Mouse (Mus musculus) neural tube, embryonic 14.5 days (tissue): ENCODE data around the gene Cog7. TPM values are rescaled to one million over a fixed set of nuclear protein-coding genes. Genes with fewer than 3 reads are reported as not detected.

Experiments used
- ATAC-seq: fragments of 200-750 bp; cut with Nextera tagmentation; 2 replicates; pipeline ENCODE4 v1.8.0; 2017; ENCODE audit warnings: low read depth, mild to moderate bottlenecking, moderate TSS enrichment, moderate library complexity
- H3K27ac ChIP-seq: fragments of 300-500 bp; sonication (generic); 2 replicates; pipeline ENCODE4 v1.5.1; 2014; ENCODE audit warnings: low read depth, mild to moderate bottlenecking, control low read depth, low read length, moderate library complexity, mixed read lengths
- H3K27me3 ChIP-seq: fragments of 300-500 bp; sonication (generic); 2 replicates; pipeline ENCODE4 v1.6.1; 2014; ENCODE audit warnings: low read length; ENCODE audit not compliant: control insufficient read depth, insufficient read depth
- H3K36me3 ChIP-seq: fragments of 300-500 bp; sonication (generic); 2 replicates; pipeline ENCODE4 v1.6.1; 2014; ENCODE audit warnings: low read length, mixed read lengths; ENCODE audit not compliant: control insufficient read depth, insufficient read depth
- H3K4me1 ChIP-seq: fragments of 300-500 bp; sonication (generic); 2 replicates; pipeline ENCODE4 v1.6.1; 2014; ENCODE audit warnings: low read length; ENCODE audit not compliant: control insufficient read depth, insufficient read depth
- H3K4me2 ChIP-seq: fragments of 300-500 bp; sonication (generic); 2 replicates; pipeline ENCODE4 v1.6.1; 2014; ENCODE audit warnings: mild to moderate bottlenecking, low read depth, low read length, control low read depth
- H3K4me3 ChIP-seq: fragments of 300-500 bp; sonication (generic); 2 replicates; pipeline ENCODE4 v1.5.1; 2014; ENCODE audit warnings: low read depth, low read length, control low read depth, mixed read lengths
- H3K9ac ChIP-seq: fragments of 300-500 bp; sonication (generic); replicated peaks from 2 replicates; pipeline ENCODE4 v1.6.1; 2014; ENCODE audit warnings: low read depth, mild to moderate bottlenecking, control low read depth, low read length, mixed read lengths
- H3K9me3 ChIP-seq: fragments of 300-500 bp; sonication (generic); 2 replicates; pipeline ENCODE4 v1.6.1; 2016; ENCODE audit warnings: low read length; ENCODE audit not compliant: control insufficient read depth
- WGBS: fragments of 180-500 bp; shearing (Covaris S2); extraction: QIAGEN DNeasy Blood & Tissue Kit; methylation state at CpG from one replicate; pipeline ENCODE4 v1.1.7; 2014; 5-methylcytosine and 5-hydroxymethylcytosine counted together
- polyA plus RNA-seq: library from polyadenylated mRNA; unstranded; fragments of >200 nt; fragmentation: Nextera tagmentation; extraction: Ambion mirVana; gene quantifications from 2 replicates; pipeline ENCODE4 v1.2.1, GENCODE M21; 2014

The Cog7 gene
- polyA plus RNA-seq, 1 experiment from 2014 or later, result 30.1 TPM

GRCm38 (mm10) chr7:121941640-121942039 lies 39.9 kb downstream of the Cog7 start:
- no peak overlapping the region for H3K4me3 ChIP-seq
- no peak overlapping the region for H3K9ac ChIP-seq
- no peak overlapping the region for H3K27ac ChIP-seq
- 93% methylated on average over 3 of the region's 3 CpGs for WGBS
- no peaks in the 10 kb centered on the region for H3K27me3 ChIP-seq
- no peak overlapping the region for H3K4me2 ChIP-seq
- H3K4me1 ChIP-seq, result no peaks in the 10 kb centered on the region
- ATAC-seq, result no peak
- no peaks in the 10 kb centered on the region for H3K36me3 ChIP-seq
- no peaks in the 10 kb centered on the region for H3K9me3 ChIP-seq

- no peak overlapping the region for H3K4me3 ChIP-seq
- H3K36me3 ChIP-seq, result no peaks in the 10 kb centered on the region
- no peak overlapping the region for H3K4me2 ChIP-seq
- no peaks in the 10 kb centered on the region for H3K27me3 ChIP-seq
- WGBS, result 96% methylated on average over 3 of the region's 3 CpGs
- no peak overlapping the region for H3K9ac ChIP-seq
- H3K27ac ChIP-seq, result no peak overlapping the region
- H3K9me3 ChIP-seq, result no peaks in the 10 kb centered on the region
- no peaks in the 10 kb centered on the region for H3K4me1 ChIP-seq
- ATAC-seq, result no peak
Measured at GRCm38 (mm10) chr7:121941016-121941415, 40.5 kb downstream of the Cog7 start.

DNA sequence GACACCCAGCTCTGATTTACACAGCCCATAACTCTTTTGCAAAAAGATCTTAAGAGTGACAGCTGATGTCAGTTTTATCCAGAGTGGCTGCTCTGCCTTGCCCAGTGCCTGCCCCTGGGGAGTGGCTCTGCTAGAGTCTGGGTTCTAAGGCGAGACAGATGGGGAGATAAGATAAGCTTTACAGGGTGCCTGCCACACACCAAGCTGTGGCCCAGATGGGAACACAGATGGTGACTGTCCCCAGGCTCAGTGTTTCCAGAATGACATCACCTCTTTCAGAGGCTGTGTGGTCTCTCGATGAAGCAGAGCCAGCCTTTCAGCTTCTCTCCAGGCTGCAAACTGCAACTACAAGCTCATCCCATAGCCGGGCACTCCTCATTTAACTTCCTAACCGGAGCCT lies 41.8 kb downstream of the Cog7 start:
- H3K36me3 ChIP-seq, result no peaks in the 10 kb centered on the region

DNA sequence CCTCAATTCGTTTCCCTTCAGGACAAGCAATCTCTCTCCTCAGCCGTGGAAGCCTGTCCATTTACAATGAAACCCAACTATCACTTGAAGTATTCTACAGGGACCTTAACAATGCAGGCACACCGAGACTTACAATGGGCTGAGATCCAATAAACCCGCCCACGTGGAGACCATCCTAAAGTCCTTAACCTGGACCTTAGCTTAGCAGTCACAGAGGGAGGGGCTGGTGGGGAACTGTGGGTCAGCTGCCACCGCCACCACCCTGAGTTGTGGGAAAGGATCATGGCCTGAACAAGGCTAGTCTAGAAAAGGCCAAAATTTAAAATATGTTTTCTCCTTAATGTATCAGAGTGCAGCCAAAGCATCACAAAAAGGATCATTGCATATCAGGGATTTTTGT lies 42.3 kb downstream of the Cog7 start:
- no peak for ATAC-seq
- 24% methylated on average over 6 of the region's 6 CpGs for WGBS
- H3K9me3 ChIP-seq, result no peaks in the 10 kb centered on the region

More for the DNA sequence above, 41.8 kb downstream of the Cog7 start:
- Histone ChIP-seq H3K27me3 (no peaks in the 10 kb centered on the region), H3K27ac (no peak overlapping the region), H3K9ac (no peak overlapping the region), H3K4me2 (no peak overlapping the region), H3K4me1 (no peaks in the 10 kb centered on the region), H3K4me3 (no peak overlapping the region), H3K9me3 (no peaks in the 10 kb centered on the region)
- WGBS, result 28% methylated on average over 4 of the region's 4 CpGs
- peak; percentile 87 for ATAC-seq

GRCm38 (mm10) chr7:121938124-121938891 lies 43.2 kb downstream of the Cog7 start:
- Histone ChIP-seq H3K9ac (no peak overlapping the region), H3K4me3 (no peak overlapping the region), H3K27ac (no peak overlapping the region), H3K27me3 (no peaks in the 10 kb centered on the region), H3K36me3 (no peaks in the 10 kb centered on the region), H3K4me2 (no peak overlapping the region), H3K9me3 (no peaks in the 10 kb centered on the region), H3K4me1 (no peaks in the 10 kb centered on the region)
- ATAC-seq, result no peak
- 75% methylated on average over 8 of the region's 8 CpGs for WGBS

More for the DNA sequence above, 42.3 kb downstream of the Cog7 start:
- H3K4me1 ChIP-seq, result no peaks in the 10 kb centered on the region
- H3K27me3 ChIP-seq, result no peaks in the 10 kb centered on the region
- no peak overlapping the region for H3K9ac ChIP-seq
- no peak overlapping the region for H3K4me3 ChIP-seq
- no peak overlapping the region; the same call in 1 of the 2 replicates for H3K27ac ChIP-seq
- no peak overlapping the region for H3K4me2 ChIP-seq
- H3K36me3 ChIP-seq, result no peaks in the 10 kb centered on the region

DNA sequence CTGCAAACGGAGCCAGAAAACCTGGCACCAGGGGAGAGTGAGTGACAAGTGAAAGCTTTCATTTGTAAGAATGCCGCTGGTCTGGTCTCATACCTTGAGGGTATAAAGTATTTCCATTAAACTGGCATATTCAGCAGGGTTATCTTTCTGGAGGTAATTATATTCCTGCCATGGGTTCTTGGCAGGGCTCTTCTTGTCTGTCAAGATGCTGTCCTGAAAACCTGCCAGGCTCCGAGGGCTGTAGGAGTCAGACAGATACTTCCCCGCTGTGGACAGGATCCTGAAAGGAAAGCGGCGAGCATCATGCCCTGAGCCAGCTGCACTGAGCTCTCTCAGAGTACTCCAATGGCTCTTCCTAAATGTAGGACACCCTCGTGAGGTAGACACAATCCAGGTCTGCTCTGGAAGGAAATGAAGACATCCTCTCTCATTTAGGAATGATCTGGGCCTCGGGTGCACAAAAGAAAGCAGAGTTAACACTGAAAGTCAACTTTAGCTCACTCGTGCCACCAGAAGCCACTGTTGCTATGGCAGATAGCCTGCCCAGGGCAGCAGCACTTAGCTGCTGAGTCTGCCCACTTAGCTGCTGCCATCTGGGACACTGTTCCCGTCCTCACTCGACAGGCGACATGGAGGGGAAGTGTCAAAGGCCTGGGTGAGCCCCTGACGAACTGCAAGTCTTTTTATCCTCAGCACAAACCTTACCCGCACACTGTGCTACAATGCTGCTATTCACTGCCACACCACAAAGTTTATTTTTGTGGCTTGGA lies 44.5 kb downstream of the Cog7 start:
- no peak for ATAC-seq
- no peak overlapping the region for H3K4me3 ChIP-seq
- 67% methylated on average over 14 of the region's 14 CpGs for WGBS
- H3K36me3 ChIP-seq, result no peaks in the 10 kb centered on the region
- H3K27ac ChIP-seq, result no peak overlapping the region
- no peak overlapping the region for H3K9ac ChIP-seq
- H3K4me1 ChIP-seq, result no peaks in the 10 kb centered on the region
- no peaks in the 10 kb centered on the region for H3K9me3 ChIP-seq
- H3K4me2 ChIP-seq, result no peak overlapping the region
- no peaks in the 10 kb centered on the region for H3K27me3 ChIP-seq

GRCm38 (mm10) chr7:121935906-121936794 lies 45.4 kb downstream of the Cog7 start:
- H3K36me3 ChIP-seq, result no peaks in the 10 kb centered on the region
- 76% methylated on average over 12 of the region's 12 CpGs for WGBS
- no peak for ATAC-seq
- no peaks in the 10 kb centered on the region for H3K9me3 ChIP-seq
- no peak overlapping the region for H3K4me3 ChIP-seq
- no peak overlapping the region for H3K27ac ChIP-seq
- no peak overlapping the region for H3K9ac ChIP-seq
- H3K27me3 ChIP-seq, result no peaks in the 10 kb centered on the region
- no peaks in the 10 kb centered on the region for H3K4me1 ChIP-seq
- no peak overlapping the region for H3K4me2 ChIP-seq

DNA sequence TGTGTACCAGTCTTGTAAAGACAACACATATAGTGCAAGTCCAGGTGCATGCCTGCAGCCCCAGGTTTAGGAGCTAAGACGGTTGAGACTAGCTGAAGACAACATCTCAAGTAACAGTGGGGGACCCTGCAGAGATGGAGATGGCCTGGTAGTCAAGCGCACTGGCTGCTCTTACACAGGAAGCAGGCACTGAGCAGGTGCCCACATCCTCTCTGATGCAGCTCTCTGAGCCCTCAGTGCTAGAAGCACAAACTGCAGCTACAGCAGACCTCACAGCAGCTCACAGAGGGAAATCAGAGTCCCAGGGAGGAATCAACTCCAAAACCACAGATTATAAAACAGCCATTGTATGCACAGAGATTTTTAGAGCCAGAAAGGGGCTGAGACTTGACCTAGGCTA lies 47.2 kb downstream of the Cog7 start:
- no peaks in the 10 kb centered on the region for H3K4me1 ChIP-seq
- H3K27ac ChIP-seq, result no peak overlapping the region
- H3K9ac ChIP-seq, result no peak overlapping the region
- H3K9me3 ChIP-seq, result no peaks in the 10 kb centered on the region
- H3K4me2 ChIP-seq, result no peak overlapping the region
- ATAC-seq, result no peak
- no peak overlapping the region for H3K4me3 ChIP-seq
- WGBS, result 91% methylated on average over 2 of the region's 2 CpGs
- H3K27me3 ChIP-seq, result no peaks in the 10 kb centered on the region
- H3K36me3 ChIP-seq, result no peaks in the 10 kb centered on the region
